11 mouse cellular contexts compared by ENCODE assay signal in the genomic region with DNA sequence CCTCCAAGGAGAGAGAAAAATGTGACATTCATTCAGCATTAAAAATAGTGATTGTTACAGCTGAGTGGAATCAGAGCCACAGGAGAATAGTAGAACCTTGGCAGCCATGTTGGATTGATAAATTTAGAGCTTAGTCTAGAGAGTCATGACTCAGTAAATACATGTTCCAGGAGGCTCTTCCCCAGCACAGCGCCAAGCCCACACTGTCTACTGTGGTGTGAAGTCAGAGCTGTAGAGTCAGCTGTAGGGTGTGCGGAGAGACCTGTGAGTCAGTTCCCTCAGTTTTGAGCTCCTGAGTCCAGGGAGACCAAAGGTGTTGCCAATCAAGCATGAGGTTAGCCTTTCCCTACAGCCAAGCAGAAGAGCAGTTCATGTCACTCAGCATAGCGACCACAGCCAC.
"Had no signal": no experiment of that assay in that cellular context is flagged by ENCODE, and none has a peak within 500 bp of the region (broad histone marks: within the 10 kb centered on the region; RNA-seq: fewer than 3 reads in every experiment).

No protein-coding gene starts in this region.

- DNase-seq: kidney, adult 8-10 months; kidney, postnatal 10 days; kidney, postnatal 36 days; layer of hippocampus, postnatal 36 days; liver, embryonic 13.5 days; lung, embryonic 14.5 days; retina, postnatal 1 day; right cerebral cortex, postnatal 4 days; spleen, adult 18-20 months; thymus, adult 18-20 months; thymus, postnatal 36 days had no signal
